Mouse (Mus musculus): ENCODE results near the gene Irf2. TPM values are rescaled to one million over a fixed set of nuclear protein-coding genes. Genes with fewer than 3 reads are reported as not detected.

Gene Irf2
- polyA plus RNA-seq, 1 experiment from 2014 or later = 6.4 TPM

DNA sequence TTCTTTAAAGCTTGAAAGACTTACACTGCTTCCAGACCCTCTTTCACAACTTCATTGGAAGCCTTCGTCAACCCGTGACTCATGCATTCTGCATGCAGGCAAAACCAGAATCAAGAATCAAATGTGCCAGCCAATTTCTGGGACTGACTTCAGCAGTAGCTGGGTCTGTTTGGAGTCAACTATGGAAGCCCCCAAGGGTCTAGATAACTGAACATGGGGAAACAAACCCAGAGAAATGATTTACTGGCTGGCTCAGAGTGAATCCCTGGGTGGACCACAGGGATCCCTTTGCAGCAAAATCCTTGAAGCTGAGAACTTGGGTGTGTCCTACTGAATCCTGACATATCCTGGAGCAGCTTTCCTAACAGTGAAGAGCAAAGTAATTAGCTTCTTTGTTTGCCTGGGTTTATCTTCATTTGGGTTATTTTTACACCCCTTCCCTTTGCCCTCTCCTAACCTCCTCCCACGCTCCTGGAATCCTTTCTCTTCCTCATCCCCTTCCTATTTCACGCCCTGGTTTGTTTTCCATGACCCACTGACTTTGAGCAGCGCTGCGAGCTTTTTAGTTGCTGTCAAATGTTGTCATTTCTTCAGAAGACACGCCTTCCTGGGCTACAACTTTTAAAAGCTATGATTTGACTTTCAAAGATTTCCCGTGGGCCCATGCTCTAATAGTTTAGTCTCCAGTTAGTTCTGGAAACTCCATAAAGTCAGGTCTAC, 129.0 kb downstream of the Irf2 start:
- H3K4me2 ChIP-seq (ENCODE audit: low read length) = no peak overlapping the region
- DNase-seq = no peak
- H3K4me3 ChIP-seq (replicated peaks; ENCODE audit: low read depth, low read length) = no peak overlapping the region
- H3K27me3 ChIP-seq (ENCODE audit: control insufficient read depth, insufficient read depth, low read length) = no peaks in the 10 kb centered on the region
- H3K9me3 ChIP-seq (ENCODE audit: control insufficient read depth, low read length) = no peaks in the 10 kb centered on the region
- ATAC-seq (ENCODE audit: low FRiP score, low TSS enrichment) = no peak
- no peak overlapping the region for H3K9ac ChIP-seq (replicated peaks; ENCODE audit: low read length)
- 75% methylated on average over 8 of the region's 8 CpGs for WGBS
- H3K36me3 ChIP-seq (ENCODE audit: control insufficient read depth, insufficient read depth, low read length) = no peaks in the 10 kb centered on the region
- H3K4me1 ChIP-seq (ENCODE audit: control insufficient read depth, insufficient read depth, low read length) = no peaks in the 10 kb centered on the region
- no peak overlapping the region for H3K27ac ChIP-seq (replicated peaks; ENCODE audit: low read depth, low read length)

DNA sequence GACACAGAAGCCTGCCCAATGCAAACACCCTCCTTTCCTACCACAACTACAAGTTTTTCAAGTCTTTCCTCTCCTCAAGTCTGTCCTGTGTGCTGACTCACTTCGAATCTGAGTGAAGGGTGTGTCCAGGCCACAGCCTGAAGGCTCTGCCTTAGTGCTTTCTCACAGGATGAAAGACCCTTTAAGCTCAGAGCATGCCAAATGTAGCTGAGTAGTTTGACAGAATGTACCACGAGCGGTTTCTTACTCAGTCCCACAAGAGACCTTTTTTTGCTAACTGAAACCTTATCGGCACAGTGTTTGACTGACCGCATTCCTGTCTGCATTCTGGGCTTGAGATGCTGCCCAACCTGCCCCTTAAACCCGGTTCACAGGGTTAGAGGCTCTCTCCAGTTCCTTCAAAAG, 130.0 kb downstream of the Irf2 start:
- Histone ChIP-seq H3K4me1 (ENCODE audit: control insufficient read depth, insufficient read depth, low read length) (no peaks in the 10 kb centered on the region), H3K9me3 (ENCODE audit: control insufficient read depth, low read length) (no peaks in the 10 kb centered on the region), H3K27ac (replicated peaks; ENCODE audit: low read depth, low read length) (no peak overlapping the region), H3K27me3 (ENCODE audit: control insufficient read depth, insufficient read depth, low read length) (no peaks in the 10 kb centered on the region), H3K4me3 (replicated peaks; ENCODE audit: low read depth, low read length) (no peak overlapping the region), H3K36me3 (ENCODE audit: control insufficient read depth, insufficient read depth, low read length) (no peaks in the 10 kb centered on the region), H3K4me2 (ENCODE audit: low read length) (no peak overlapping the region), H3K9ac (replicated peaks; ENCODE audit: low read length) (no peak overlapping the region)
- WGBS = 87% methylated on average over 6 of the region's 6 CpGs
- no peak for DNase-seq
- ATAC-seq (ENCODE audit: low FRiP score, low TSS enrichment) = no peak

DNA sequence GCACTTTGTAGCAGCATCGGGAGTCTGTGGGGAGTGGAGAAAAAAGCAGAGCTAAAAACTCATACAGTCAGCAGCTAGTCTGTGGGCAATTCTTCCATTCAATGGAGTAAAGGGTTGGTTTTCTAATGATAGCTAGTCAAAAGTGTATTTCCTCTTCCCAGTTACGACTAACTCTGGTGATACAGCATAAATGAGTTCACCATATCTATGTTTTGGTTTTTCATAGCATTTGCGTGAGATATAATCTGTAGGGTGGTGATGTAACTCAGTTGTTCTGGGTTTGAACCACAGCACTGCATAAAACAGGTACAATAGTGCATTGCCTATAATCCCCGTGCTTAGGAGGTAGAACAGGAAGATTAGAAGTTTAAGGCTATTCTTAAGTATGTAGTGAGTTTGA, 131.6 kb downstream of the Irf2 start:
- H3K4me2 ChIP-seq (ENCODE audit: low read length) = no peak overlapping the region
- no peaks in the 10 kb centered on the region for H3K27me3 ChIP-seq (ENCODE audit: control insufficient read depth, insufficient read depth, low read length)
- ATAC-seq (ENCODE audit: low FRiP score, low TSS enrichment) = no peak
- H3K36me3 ChIP-seq (ENCODE audit: control insufficient read depth, insufficient read depth, low read length) = no peaks in the 10 kb centered on the region
- no peak overlapping the region for H3K9ac ChIP-seq (replicated peaks; ENCODE audit: low read length)
- no peaks in the 10 kb centered on the region for H3K9me3 ChIP-seq (ENCODE audit: control insufficient read depth, low read length)
- no peaks in the 10 kb centered on the region for H3K4me1 ChIP-seq (ENCODE audit: control insufficient read depth, insufficient read depth, low read length)
- H3K27ac ChIP-seq (replicated peaks; ENCODE audit: low read depth, low read length) = no peak overlapping the region
- DNase-seq = no peak
- no peak overlapping the region for H3K4me3 ChIP-seq (replicated peaks; ENCODE audit: low read depth, low read length)
- WGBS = 94% methylated on average over 4 of the region's 4 CpGs

DNA sequence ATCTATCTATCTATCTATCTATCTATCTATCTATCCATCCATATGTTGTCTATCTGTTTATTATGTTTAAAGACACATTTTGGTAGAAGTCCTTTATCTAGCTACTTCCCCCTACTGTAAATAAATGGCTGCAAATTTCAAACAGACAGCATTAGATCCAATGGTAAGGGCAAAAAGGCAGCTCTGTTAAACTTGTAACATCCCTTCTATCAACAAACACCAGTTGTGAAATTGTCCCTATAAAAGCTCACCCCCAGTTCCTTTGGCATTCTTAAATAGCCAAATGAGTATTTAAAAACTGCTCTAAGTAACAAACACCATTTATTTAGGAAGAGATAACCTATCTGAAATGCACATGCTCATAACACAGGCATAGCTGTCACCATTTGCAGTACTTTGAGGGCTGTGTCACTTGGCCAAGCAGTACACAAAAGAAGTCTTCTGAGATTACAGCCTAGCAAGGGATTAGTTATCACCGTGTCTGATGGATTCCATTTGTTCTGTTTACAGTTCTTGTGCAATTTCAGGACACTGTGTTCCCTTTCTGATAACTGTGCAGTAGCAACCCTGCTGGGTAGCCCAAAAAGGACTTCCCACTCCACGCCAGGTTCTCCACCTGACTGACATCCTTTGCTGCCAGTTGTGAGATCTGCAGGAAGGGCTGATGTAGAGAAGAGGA, 136.2 kb downstream of the Irf2 start:
- Histone ChIP-seq H3K4me3 (replicated peaks; ENCODE audit: low read depth, low read length) (no peak overlapping the region), H3K4me2 (ENCODE audit: low read length) (no peak overlapping the region), H3K27ac (replicated peaks; ENCODE audit: low read depth, low read length) (no peak overlapping the region), H3K9ac (replicated peaks; ENCODE audit: low read length) (no peak overlapping the region), H3K36me3 (ENCODE audit: control insufficient read depth, insufficient read depth, low read length) (no peaks in the 10 kb centered on the region), H3K27me3 (ENCODE audit: control insufficient read depth, insufficient read depth, low read length) (no peaks in the 10 kb centered on the region), H3K4me1 (ENCODE audit: control insufficient read depth, insufficient read depth, low read length) (no peaks in the 10 kb centered on the region), H3K9me3 (ENCODE audit: control insufficient read depth, low read length) (no peaks in the 10 kb centered on the region)
- ATAC-seq (ENCODE audit: low FRiP score, low TSS enrichment) (no peak), DNase-seq (no peak)
- 38% methylated on average over 2 of the region's 2 CpGs for WGBS

DNA sequence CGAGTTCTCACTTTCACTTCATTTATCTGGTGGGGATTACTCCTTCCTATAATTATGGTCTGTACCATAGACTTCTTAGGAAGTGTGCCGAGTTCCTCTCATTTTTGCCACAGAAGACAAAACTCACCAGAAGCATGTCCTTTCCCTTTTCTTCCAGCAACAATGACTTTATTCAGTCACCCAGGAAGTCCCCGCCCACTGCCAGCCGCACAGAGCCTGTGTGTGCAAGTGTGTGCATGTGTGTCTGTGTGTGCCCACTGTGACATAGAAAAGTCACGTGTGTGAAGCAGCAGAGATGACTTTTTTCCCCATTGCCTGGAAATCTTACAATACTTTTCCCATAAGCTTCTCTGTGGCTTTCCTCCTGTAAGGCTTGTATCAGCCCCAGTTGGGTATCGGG, 141.8 kb downstream of the Irf2 start:
- Histone ChIP-seq H3K4me1 (ENCODE audit: control insufficient read depth, insufficient read depth, low read length) (no peaks in the 10 kb centered on the region), H3K36me3 (ENCODE audit: control insufficient read depth, insufficient read depth, low read length) (no peaks in the 10 kb centered on the region), H3K27me3 (ENCODE audit: control insufficient read depth, insufficient read depth, low read length) (no peaks in the 10 kb centered on the region), H3K9me3 (ENCODE audit: control insufficient read depth, low read length) (no peaks in the 10 kb centered on the region), H3K9ac (replicated peaks; ENCODE audit: low read length) (no peak overlapping the region), H3K4me2 (ENCODE audit: low read length) (no peak overlapping the region), H3K27ac (replicated peaks; ENCODE audit: low read depth, low read length) (no peak overlapping the region), H3K4me3 (replicated peaks; ENCODE audit: low read depth, low read length) (no peak overlapping the region)
- 76% methylated on average over 6 of the region's 6 CpGs for WGBS
- DNase-seq (no peak), ATAC-seq (ENCODE audit: low FRiP score, low TSS enrichment) (no peak)

DNA sequence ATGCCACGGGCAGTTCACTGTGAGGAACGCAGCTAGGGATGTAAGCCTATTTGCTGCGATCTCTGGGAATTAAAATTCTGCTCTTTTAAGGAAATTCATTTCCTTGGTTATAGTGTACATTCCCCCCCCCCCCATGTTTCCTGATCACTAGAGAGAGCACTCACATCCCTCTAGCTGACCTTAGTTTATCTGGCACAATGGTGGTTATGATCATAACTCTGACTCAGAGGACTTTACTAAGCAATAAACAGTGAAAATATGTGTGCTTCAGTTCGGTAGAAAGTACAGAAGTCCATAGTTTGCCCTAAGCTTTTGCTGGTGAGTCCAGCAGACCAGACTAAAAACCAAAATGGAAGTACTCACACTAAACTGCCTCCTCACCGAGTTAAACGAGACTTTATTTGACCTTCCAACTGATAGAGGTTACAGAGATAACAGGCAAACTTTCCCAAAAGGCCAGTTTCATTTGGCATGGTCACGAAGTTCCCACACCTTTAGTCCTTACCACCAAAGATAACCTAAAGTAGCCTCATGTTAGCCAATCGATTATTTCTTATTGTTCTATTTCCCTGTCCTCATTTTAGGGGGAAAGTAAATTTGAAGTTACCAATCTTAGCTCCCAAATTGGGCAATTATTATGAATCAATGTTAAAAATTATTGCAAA, 142.4 kb downstream of the Irf2 start:
- Histone ChIP-seq H3K36me3 (ENCODE audit: control insufficient read depth, insufficient read depth, low read length) (no peaks in the 10 kb centered on the region), H3K4me2 (ENCODE audit: low read length) (no peak overlapping the region), H3K4me1 (ENCODE audit: control insufficient read depth, insufficient read depth, low read length) (no peaks in the 10 kb centered on the region), H3K27me3 (ENCODE audit: control insufficient read depth, insufficient read depth, low read length) (no peaks in the 10 kb centered on the region), H3K27ac (replicated peaks; ENCODE audit: low read depth, low read length) (no peak overlapping the region), H3K9me3 (ENCODE audit: control insufficient read depth, low read length) (no peaks in the 10 kb centered on the region), H3K9ac (replicated peaks; ENCODE audit: low read length) (no peak overlapping the region), H3K4me3 (replicated peaks; ENCODE audit: low read depth, low read length) (no peak overlapping the region)
- ATAC-seq (ENCODE audit: low FRiP score, low TSS enrichment) (no peak), DNase-seq (no peak)
- WGBS = 87% methylated on average over 8 of the region's 8 CpGs

DNA sequence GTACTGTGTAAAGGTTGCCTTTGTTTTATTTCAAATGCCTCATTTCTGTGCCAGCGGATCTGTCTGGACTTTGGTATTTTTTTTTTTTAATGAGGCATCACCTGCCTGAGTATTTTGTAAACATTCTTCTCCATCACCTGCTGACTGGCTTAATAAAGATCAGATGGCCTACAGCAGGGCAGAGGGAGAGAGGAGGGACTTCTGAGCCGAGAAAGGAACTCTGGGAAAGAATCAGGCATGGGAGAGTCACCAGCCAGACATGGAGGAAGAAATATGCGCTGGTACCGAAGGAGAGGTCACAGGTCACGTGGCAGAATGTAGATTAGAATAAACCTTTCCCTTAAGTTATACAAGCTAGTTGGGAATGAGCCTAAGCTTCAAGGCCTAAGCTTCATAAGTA, 143.2 kb downstream of the Irf2 start:
- H3K4me3 ChIP-seq (replicated peaks; ENCODE audit: low read depth, low read length) = no peak overlapping the region
- WGBS = 62% methylated on average over 5 of the region's 5 CpGs
- DNase-seq = no peak
- H3K9ac ChIP-seq (replicated peaks; ENCODE audit: low read length) = no peak overlapping the region
- no peaks in the 10 kb centered on the region for H3K27me3 ChIP-seq (ENCODE audit: control insufficient read depth, insufficient read depth, low read length)
- H3K9me3 ChIP-seq (ENCODE audit: control insufficient read depth, low read length) = no peaks in the 10 kb centered on the region
- no peak overlapping the region for H3K27ac ChIP-seq (replicated peaks; ENCODE audit: low read depth, low read length)
- no peak overlapping the region for H3K4me2 ChIP-seq (ENCODE audit: low read length)
- no peak for ATAC-seq (ENCODE audit: low FRiP score, low TSS enrichment)
- no peaks in the 10 kb centered on the region for H3K36me3 ChIP-seq (ENCODE audit: control insufficient read depth, insufficient read depth, low read length)
- H3K4me1 ChIP-seq (ENCODE audit: control insufficient read depth, insufficient read depth, low read length) = no peaks in the 10 kb centered on the region

DNA sequence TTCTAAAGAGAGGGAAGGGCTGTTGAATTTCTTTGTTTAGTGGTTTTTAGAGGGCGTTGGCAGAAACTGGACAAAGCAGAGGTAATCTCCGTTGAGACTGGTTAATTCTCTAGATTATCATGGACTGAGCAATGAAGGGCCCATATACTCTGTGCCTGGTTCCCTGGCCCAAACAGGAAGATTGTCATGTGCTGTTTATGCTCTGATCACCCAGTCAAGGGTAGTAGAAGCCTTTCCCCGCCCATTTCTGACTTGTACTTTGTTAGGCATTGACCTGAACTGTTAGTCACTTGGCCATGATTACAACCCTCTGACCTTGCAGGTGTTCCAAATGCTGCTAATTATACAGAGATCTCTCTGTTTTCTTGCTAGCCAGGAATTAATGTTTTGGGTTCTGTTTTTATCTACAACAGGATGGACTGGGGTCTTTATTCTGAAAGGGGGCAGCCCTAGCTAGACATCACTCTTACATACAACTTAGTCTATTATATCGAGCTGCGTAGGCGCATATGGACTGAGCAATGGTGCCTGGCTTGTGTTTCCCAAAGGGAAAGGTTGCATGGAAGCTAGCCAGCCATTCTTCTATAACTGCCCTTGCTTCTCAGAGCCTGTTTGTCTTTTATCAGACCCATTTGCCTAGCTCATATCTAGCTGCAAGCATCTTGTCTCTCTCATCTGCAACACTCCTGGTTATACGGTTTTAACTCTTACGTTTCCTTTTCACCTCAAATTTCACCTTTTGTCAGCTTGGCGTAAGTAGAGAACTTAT, 143.9 kb downstream of the Irf2 start:
- DNase-seq (no peak), ATAC-seq (ENCODE audit: low FRiP score, low TSS enrichment) (no peak)
- Histone ChIP-seq H3K9me3 (ENCODE audit: control insufficient read depth, low read length) (no peaks in the 10 kb centered on the region), H3K4me2 (ENCODE audit: low read length) (no peak overlapping the region), H3K27ac (replicated peaks; ENCODE audit: low read depth, low read length) (no peak overlapping the region), H3K4me3 (replicated peaks; ENCODE audit: low read depth, low read length) (no peak overlapping the region), H3K4me1 (ENCODE audit: control insufficient read depth, insufficient read depth, low read length) (no peaks in the 10 kb centered on the region), H3K9ac (replicated peaks; ENCODE audit: low read length) (no peak overlapping the region), H3K27me3 (ENCODE audit: control insufficient read depth, insufficient read depth, low read length) (no peaks in the 10 kb centered on the region), H3K36me3 (ENCODE audit: control insufficient read depth, insufficient read depth, low read length) (no peaks in the 10 kb centered on the region)
- 90% methylated on average over 9 of the region's 9 CpGs for WGBS

Measured in midbrain, embryonic 14.5 days (tissue).